Mouse (Mus musculus) heart, embryonic 13.5 days (tissue): ENCODE results near the gene Kdm5c. TPM values are rescaled to one million over a fixed set of nuclear protein-coding genes. Genes with fewer than 3 reads are reported as not detected.
A peak's percentile ranks its signal among the peaks of the same experiment; 100 is the strongest.

Experiments used
- ATAC-seq: fragments of 200-750 bp; cut with Nextera tagmentation; 2 replicates; pipeline ENCODE4 v1.8.0; 2017; ENCODE audit warnings: moderate TSS enrichment; ENCODE audit not compliant: insufficient number of reproducible peaks, low FRiP score, low TSS enrichment; ENCODE audit errors: extremely low read depth
- H3K27ac ChIP-seq: fragments of 300-500 bp; sonication (generic); replicated peaks from 2 replicates; pipeline ENCODE4 v1.5.1; 2015; ENCODE audit warnings: moderate library complexity, mild to moderate bottlenecking, inconsistent platforms
- H3K27me3 ChIP-seq: fragments of 300-500 bp; sonication (generic); replicated peaks from 2 replicates; pipeline ENCODE4 v1.6.1; 2015; ENCODE audit warnings: mild to moderate bottlenecking, inconsistent platforms
- H3K36me3 ChIP-seq: fragments of 300-500 bp; sonication (generic); 2 replicates; pipeline ENCODE4 v1.6.1; 2015; ENCODE audit warnings: mild to moderate bottlenecking, inconsistent platforms
- H3K4me1 ChIP-seq: fragments of 300-500 bp; sonication (generic); 2 replicates; pipeline ENCODE4 v1.6.1; 2015; ENCODE audit warnings: inconsistent platforms
- H3K4me2 ChIP-seq: fragments of 300-500 bp; sonication (generic); 2 replicates; pipeline ENCODE4 v1.6.1; 2015; ENCODE audit warnings: inconsistent platforms, mild to moderate bottlenecking, moderate library complexity
- H3K4me3 ChIP-seq: fragments of 300-500 bp; sonication (generic); 2 replicates; pipeline ENCODE4 v1.5.1; 2015; ENCODE audit warnings: moderate library complexity, mild to moderate bottlenecking, inconsistent platforms
- H3K9ac ChIP-seq: fragments of 300-500 bp; sonication (generic); 2 replicates; pipeline ENCODE4 v1.6.1; 2015; ENCODE audit warnings: inconsistent platforms, mild to moderate bottlenecking, moderate library complexity
- H3K9me3 ChIP-seq: fragments of 300-500 bp; sonication (generic); 2 replicates; pipeline ENCODE4 v1.6.1; 2016; ENCODE audit warnings: inconsistent platforms
- WGBS: fragments of 180-500 bp; shearing (Covaris S2); methylation state at CpG from one replicate; pipeline ENCODE4 v1.1.7; 2015; ENCODE audit warnings: mixed read lengths; 5-methylcytosine and 5-hydroxymethylcytosine counted together
- polyA plus RNA-seq: library from polyadenylated mRNA; unstranded; fragments of >200 nt; fragmentation: Nextera tagmentation; extraction: Ambion mirVana; gene quantifications from 2 replicates; pipeline ENCODE4 v1.2.1, GENCODE M21; 2015

Gene Kdm5c
- polyA plus RNA-seq = 29.6 and 32.3 TPM in 2 replicates

- H3K4me1 ChIP-seq = peaks cover 24% of the 10 kb centered on the region
- peak within 1 kb of the TSS; percentile 82 for H3K27ac ChIP-seq
- peak within 1 kb of the TSS; percentile 98 for H3K9ac ChIP-seq
- WGBS = under 1% methylated on average over 69 of the region's 69 CpGs
- ATAC-seq = peak; percentile 94
- no peaks in the 10 kb centered on the region; the same call in 1 of the 2 replicates for H3K27me3 ChIP-seq
- peak within 1 kb of the TSS; percentile 85 for H3K4me2 ChIP-seq
- peaks cover 11% of the 10 kb centered on the region for H3K36me3 ChIP-seq
- H3K4me3 ChIP-seq = peak within 1 kb of the TSS; percentile 98
- no peaks in the 10 kb centered on the region for H3K9me3 ChIP-seq
Measured at GRCm38 (mm10) chrX:152232781-152233763, at the start of gene Kdm5c. Gene Kdm5c (plus strand): TSS chrX:152233020.

DNA sequence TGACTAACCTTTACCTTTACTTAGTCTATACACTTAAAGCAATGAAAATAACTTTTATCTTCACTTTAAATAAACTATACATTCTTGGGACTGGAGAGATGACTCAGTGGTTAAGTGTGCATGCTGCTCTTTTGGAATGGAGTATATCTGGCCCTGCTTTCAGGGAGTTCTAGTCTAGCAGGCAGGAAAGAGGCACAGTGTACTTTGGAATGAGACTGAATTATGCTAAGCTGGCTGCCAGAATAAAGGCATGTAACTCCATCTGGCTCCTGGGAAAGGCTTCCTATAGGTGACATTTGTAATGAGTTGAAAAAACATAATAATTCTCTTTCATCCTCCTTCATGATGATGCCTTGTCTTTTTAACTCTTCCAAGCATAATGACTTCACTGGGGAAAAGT lies 45.7 kb upstream of the Kdm5c start:
- no peaks in the 10 kb centered on the region for H3K36me3 ChIP-seq
- no peak overlapping the region for H3K27ac ChIP-seq
- no peaks in the 10 kb centered on the region for H3K9me3 ChIP-seq
- no peak overlapping the region for H3K4me3 ChIP-seq
- no peaks in the 10 kb centered on the region for H3K4me1 ChIP-seq
- ATAC-seq = no peak
- H3K27me3 ChIP-seq = peaks cover 69% of the 10 kb centered on the region
- H3K4me2 ChIP-seq = no peak overlapping the region
- no peak overlapping the region for H3K9ac ChIP-seq

DNA sequence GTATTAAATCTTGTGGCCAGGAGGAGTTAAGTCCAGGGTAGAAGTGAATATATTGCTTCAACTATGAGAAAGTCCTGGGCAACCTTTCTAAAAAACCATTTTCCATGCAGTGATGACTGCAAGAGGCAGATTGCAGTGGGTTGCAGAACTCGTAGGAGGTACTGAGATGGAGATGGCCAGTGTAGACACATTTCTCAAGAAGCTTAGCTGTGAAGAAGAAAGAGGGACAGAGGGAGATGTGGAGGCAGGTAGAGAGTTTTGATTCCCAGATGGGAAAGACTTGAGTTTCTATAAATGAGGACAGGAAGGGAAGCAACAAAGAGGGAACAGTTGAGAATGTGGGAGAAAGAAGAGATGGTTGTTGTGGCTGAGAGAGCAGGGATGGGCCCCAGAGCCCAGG lies 41.6 kb upstream of the Kdm5c start:
- Histone ChIP-seq H3K4me3 (no peak overlapping the region), H3K4me2 (no peak overlapping the region), H3K27ac (no peak overlapping the region), H3K36me3 (no peaks in the 10 kb centered on the region), H3K4me1 (no peaks in the 10 kb centered on the region), H3K9ac (no peak overlapping the region), H3K27me3 (peaks cover 90% of the 10 kb centered on the region), H3K9me3 (no peaks in the 10 kb centered on the region)
- no peak for ATAC-seq
- WGBS = 64% methylated on average over 1 of the region's 1 CpGs

DNA sequence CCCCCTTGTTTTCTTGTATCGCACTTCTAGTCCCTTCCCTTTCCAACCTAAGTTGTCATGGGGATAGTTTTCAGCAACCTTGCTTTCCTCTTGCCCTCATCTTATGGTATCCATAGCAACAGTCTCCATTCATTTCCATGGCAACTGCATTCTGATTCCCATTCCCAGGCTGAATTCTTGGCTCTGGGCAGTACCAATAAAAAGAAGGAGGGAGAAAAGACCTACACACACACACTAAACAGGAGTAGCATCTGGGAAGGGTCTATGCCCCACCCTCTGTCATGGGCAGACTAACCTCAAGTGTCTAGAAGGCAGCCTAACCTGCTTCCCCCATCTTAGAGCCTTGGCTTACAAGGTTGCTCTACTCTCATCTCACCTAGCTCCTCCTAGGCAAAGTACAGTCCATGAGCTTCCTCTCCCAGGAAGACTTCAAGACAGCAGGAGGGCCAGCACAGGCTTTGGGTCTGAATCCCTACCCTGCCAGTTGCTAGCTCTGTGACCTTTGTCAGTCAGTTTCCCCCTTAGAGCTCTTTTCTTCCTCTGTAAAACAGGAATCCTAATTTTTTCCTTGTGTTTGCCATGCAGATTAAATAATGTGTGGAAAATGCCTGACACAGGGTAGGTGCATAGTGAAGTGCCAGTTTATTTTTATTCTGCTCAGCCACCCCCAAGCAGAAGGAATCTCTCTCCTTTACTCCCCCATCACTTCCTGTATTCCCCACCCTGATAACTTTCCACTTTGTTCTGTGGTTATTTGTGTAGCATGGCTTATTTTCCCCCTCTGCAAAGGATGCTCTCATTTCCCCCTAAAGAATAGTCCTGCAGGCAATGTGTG lies 34.8 kb upstream of the Kdm5c start:
- WGBS = 85% methylated on average over 1 of the region's 1 CpGs
- Histone ChIP-seq H3K9me3 (no peaks in the 10 kb centered on the region), H3K27me3 (peaks cover 93% of the 10 kb centered on the region), H3K4me1 (peaks cover 9% of the 10 kb centered on the region), H3K9ac (no peak overlapping the region), H3K4me3 (no peak overlapping the region), H3K27ac (no peak overlapping the region), H3K36me3 (no peaks in the 10 kb centered on the region), H3K4me2 (no peak overlapping the region)
- no peak for ATAC-seq

GRCm38 (mm10) chrX:152201737-152202421 lies 30.9 kb upstream of the Kdm5c start:
- Histone ChIP-seq H3K9ac (no peak overlapping the region), H3K36me3 (peaks cover 6% of the 10 kb centered on the region; the same call in 1 of the 2 replicates), H3K4me3 (no peak overlapping the region), H3K27me3 (peaks cover 97% of the 10 kb centered on the region), H3K9me3 (no peaks in the 10 kb centered on the region), H3K4me1 (peaks cover 9% of the 10 kb centered on the region), H3K27ac (no peak overlapping the region), H3K4me2 (no peak overlapping the region)
- ATAC-seq = no peak
- 36% methylated on average over 4 of the region's 4 CpGs for WGBS

DNA sequence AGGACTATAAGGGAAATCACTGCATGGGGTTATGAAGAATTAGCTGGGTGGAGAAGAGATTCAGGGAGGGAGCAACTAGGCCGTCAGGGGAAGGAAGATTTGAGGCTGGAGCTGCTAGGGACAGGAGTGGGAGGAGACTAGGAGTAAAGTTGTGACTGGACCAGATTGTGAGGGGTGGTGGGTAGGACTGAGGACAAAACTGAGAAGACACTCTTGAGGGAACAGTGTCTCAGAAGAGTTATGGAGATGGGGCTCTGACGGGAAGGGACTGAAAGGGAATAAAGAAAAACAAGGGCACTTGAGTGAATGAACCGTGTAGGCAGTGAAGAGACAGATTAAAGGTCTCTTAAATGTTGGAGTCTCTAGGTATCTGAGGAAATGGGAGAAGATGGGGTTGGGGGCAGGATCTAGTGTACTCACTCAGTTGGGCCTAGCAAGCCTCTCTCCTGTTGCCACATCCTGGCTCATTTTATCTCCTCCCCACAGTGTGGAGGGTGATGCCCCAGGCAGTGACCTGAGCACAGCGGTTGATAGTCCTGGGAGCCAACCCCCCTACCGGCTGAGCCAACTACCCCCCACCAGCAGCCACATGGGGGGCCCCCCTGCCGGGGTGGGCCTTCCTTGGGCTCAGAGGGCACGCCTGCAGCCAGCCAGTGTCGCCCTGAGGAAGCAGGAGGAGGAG lies 30.3 kb upstream of the Kdm5c start:
- peaks cover 97% of the 10 kb centered on the region for H3K27me3 ChIP-seq
- no peak for ATAC-seq
- 38% methylated on average over 8 of the region's 8 CpGs for WGBS

DNA sequence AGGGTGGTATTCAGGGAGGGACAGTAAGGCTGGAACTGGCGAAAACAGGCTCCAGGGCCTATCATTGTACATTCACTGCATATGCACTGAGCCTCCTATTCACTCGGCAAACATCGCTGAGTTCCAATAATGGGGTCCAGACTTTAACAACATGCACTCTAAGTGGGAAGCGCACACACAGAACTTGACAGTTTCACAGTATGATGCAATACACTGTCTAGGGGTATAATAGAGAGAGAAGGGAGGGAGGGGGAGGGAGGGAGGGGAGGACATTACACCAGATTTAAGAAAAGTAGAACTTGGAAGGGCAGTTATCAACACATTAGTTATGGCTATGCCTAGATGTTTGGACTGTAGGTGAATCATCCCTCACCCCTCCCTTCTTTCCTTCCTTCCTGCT lies 29.6 kb upstream of the Kdm5c start:
- Histone ChIP-seq H3K9me3 (no peaks in the 10 kb centered on the region), H3K4me2 (no peak overlapping the region), H3K27me3 (peaks cover 95% of the 10 kb centered on the region), H3K9ac (no peak overlapping the region), H3K4me3 (no peak overlapping the region), H3K4me1 (peaks cover 5% of the 10 kb centered on the region), H3K27ac (no peak overlapping the region), H3K36me3 (peaks cover 6% of the 10 kb centered on the region; the same call in 1 of the 2 replicates)
- 70% methylated on average over 4 of the region's 4 CpGs for WGBS
- ATAC-seq = no peak

More for the DNA sequence above, 30.3 kb upstream of the Kdm5c start:
- no peak overlapping the region for H3K9ac ChIP-seq
- peaks cover 6% of the 10 kb centered on the region; the same call in 1 of the 2 replicates for H3K36me3 ChIP-seq
- H3K4me2 ChIP-seq = no peak overlapping the region
- H3K4me1 ChIP-seq = peaks cover 9% of the 10 kb centered on the region
- H3K4me3 ChIP-seq = no peak overlapping the region
- H3K9me3 ChIP-seq = no peaks in the 10 kb centered on the region
- no peak overlapping the region for H3K27ac ChIP-seq

- no peak overlapping the region for H3K27ac ChIP-seq
Measured at GRCm38 (mm10) chrX:152205486-152205885, 27.3 kb upstream of the Kdm5c start.

DNA sequence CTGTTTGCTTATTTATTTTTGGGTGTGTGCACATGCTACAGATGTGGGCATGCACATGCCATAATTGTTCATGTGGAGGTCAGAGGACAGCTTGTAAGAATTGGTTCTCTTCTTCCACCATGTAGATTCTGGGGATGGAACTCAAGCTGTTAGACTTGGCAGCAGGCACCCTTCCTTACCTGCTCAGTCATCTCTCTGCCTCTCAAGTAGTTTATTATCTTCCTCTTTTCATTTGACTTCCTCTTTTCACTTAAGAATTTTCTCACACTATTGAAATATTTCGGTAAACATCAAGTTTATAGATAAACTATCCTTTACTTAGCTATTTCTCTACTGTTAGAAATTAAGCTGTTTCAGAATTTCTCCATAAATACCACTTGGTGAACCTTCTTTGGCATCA lies 18.1 kb upstream of the Kdm5c start:
- no peak for ATAC-seq
- Histone ChIP-seq H3K4me2 (no peak overlapping the region), H3K9me3 (no peaks in the 10 kb centered on the region), H3K4me1 (no peaks in the 10 kb centered on the region), H3K4me3 (no peak overlapping the region), H3K27me3 (peaks cover 88% of the 10 kb centered on the region), H3K9ac (no peak overlapping the region), H3K27ac (no peak overlapping the region), H3K36me3 (peaks cover 6% of the 10 kb centered on the region; the same call in 1 of the 2 replicates)
- WGBS = 75% methylated on average over 1 of the region's 1 CpGs

More at GRCm38 (mm10) chrX:152205486-152205885, 27.3 kb upstream of the Kdm5c start:
- no peak for ATAC-seq
- no peak overlapping the region for H3K4me3 ChIP-seq
- H3K27me3 ChIP-seq = peaks cover 93% of the 10 kb centered on the region
- H3K4me1 ChIP-seq = no peaks in the 10 kb centered on the region
- 89% methylated on average over 1 of the region's 1 CpGs for WGBS
- no peak overlapping the region for H3K4me2 ChIP-seq
- H3K9me3 ChIP-seq = no peaks in the 10 kb centered on the region
- H3K36me3 ChIP-seq = peaks cover 12% of the 10 kb centered on the region
- no peak overlapping the region for H3K9ac ChIP-seq

DNA sequence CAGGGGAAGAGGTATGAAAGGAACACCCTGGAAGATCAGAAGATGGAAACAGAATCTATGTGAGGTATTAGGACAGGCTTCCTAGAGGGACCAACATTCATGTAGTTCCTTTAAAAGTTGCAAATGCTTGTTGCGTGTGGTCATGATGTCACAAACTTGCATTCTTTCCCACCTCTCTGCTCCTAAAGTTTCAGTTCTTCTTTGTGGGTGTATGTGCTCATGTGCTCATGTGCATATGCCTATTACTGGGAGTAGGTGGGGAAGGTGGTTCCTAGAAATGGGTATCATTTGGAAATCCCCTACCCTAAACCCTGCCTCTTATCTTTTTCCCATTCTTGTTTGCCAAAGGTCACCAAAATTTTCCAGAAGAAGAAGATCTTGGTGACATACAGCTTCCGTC lies 14.3 kb upstream of the Kdm5c start:
- 77% methylated on average over 2 of the region's 2 CpGs for WGBS
- H3K4me1 ChIP-seq = no peaks in the 10 kb centered on the region
- no peak for ATAC-seq
- no peak overlapping the region for H3K9ac ChIP-seq
- no peak overlapping the region for H3K27ac ChIP-seq
- H3K36me3 ChIP-seq = peaks cover 12% of the 10 kb centered on the region; the same call in 1 of the 2 replicates
- no peak overlapping the region for H3K4me2 ChIP-seq
- no peak overlapping the region for H3K4me3 ChIP-seq
- H3K9me3 ChIP-seq = no peaks in the 10 kb centered on the region
- peaks cover 88% of the 10 kb centered on the region for H3K27me3 ChIP-seq
